Mouse (Mus musculus): ENCODE results near the gene Elp4. TPM values are rescaled to one million over a fixed set of nuclear protein-coding genes. Genes with fewer than 3 reads are reported as not detected.

The Elp4 gene
- 5.0 and 7.1 TPM in 2 replicates for polyA plus RNA-seq (2012)

DNA sequence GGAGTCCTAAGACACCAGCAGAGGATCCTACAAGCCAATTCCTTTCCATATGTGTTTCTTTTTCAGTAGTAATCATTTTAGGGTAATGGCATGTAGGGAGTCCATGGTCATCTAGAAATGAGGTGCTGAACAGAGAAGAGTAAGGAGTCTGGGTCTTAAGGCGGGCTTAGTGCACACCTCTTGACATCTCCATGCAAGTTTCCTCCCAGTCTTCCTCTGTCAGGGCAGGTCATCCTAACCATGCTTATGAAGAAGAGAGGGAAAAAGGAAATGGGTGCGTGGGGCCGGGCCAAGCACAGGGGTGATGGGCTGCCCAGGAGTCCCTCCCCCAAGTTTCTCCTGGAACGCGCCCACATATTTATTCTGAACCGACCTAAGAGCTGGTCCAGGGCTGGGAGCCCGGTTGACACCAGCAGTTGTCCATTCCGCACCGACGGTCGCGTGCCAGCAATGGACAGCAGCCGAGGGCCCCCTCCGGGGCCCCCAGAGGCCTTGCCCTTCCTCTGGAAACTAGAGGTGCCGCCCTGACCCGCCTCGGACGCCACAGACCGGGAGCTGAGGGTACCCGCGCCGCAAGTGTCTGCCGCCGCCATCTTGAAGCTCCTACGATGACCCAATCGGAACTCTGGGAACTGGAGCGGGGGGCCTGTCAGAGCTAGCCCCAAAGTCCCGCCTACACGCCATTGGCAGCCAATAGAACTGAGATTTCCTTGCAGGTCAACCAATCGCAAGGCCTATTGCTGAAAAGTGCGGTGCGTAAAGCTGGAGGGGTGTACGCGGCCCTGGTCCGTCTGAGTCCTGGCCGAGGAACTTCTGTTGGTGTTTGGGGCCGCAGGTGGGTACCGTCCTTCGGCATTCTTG lies at the start of gene Elp4, which contains the start of gene Immp1l:
Gene Elp4 (minus strand): TSS at position 669 of the 861 bp plus-strand sequence.
Gene Immp1l (plus strand): TSS at position 743 of the 861 bp plus-strand sequence.
- TF ChIP-seq GATA1 (IDR thresholded peaks at IDR 0.05; ENCODE audit: low read length) = no peak

DNA sequence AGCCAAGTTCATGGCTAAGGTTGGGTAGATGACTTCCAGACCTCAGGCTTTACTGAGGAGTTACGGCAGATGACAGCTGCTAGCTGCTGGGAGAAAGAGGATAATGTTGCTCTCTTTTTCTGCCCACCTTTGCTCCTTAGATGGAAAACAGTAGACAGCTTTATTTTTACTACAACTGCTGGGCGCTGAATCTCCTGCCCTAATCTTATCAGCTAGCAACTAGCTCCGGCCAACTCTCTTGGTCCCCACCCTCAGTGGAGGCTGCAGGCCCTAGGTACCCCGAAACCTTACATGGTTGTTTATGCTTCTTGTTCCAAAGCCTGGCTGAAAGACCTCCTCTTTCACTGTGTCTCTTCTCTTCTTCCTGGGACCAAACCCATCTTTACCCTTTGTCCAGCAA lies 49.5 kb upstream of the Elp4 start:
- no peak for TF ChIP-seq GATA1 (IDR thresholded peaks at IDR 0.05; ENCODE audit: low read length)

DNA sequence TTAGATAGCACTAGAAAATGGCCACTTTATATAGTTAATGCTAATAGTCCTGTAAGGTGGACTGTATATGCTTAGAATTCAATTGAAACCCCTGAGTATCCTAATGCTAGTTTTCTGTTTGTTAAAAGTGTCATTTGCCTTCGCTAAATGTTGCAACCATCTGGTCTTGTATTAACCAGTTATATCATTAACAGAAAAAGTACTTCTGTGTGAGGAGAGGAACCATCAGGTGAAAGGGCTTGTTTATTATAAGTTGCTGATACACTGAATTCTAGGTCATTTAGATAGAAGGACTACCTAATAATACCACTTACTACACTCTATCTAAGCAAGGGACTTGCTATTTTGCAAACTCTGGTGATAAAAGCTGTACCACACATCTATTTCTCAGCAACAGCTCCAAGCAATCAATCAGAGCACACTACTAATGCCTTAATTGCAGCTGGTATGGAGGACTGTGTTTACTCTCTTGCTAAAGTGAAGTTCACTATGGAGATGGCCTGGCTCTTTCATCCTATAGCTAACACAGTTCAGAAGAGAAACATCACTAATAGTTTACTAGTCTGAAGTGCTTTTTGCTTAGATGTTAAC lies 47.1 kb upstream of the Elp4 start:
- TF ChIP-seq GATA1 (IDR thresholded peaks at IDR 0.05; ENCODE audit: low read length) = no peak

DNA sequence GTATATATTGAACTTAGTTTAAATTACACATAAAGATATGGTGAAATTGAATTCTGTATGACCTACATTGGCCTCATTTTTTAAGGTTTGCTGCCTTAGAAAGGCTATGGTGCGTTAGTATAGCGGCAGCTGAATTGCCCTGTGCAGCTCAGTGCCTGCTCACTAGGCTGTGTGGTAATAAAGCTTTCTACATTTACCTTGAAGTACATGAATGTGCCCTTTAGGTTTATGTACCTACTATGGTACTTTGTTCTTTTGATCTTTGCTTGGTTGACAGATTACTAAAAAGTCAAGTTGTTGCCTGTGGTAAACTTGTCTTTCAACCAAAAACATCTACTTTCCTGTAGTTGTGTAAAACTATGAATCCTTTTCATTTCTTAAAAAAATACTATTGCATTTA lies 45.8 kb upstream of the Elp4 start:
- TF ChIP-seq GATA1 (IDR thresholded peaks at IDR 0.05; ENCODE audit: low read length) = no peak

DNA sequence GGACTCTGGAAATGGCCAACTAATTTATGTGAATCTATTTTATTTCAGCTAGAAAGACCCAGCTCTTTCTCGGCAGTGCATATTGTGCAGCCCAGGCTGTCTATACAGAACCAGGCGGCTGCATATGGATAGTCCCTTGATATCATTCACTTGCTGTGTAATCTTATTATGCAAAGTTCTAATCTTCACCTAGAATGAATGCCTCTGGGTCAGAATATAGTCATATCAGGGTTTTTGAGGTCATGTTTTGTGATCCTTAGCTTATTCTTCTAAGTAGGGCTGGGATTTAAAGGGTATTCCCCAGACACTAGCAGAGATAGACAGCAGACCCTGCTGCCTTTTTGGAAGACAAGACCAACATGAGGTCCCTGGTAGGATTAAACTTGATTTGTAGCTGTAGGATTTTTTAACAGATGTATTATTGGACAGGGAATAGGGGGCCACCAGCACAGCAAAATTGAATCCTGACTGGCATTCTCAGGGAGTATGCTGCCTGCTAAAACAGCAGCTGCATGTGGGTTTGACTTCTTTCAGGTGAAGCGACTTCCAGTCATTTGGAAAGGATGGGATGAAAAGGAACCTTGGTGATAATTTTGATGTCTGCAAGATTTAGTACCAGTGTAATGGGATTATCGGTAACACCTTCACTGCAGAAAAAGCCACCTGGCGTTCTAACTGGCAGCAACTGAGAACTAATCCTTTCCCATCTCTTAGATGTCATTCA lies 13.4 kb upstream of the Elp4 start:
- TF ChIP-seq GATA1 (IDR thresholded peaks at IDR 0.05; ENCODE audit: low read length) = no peak

DNA sequence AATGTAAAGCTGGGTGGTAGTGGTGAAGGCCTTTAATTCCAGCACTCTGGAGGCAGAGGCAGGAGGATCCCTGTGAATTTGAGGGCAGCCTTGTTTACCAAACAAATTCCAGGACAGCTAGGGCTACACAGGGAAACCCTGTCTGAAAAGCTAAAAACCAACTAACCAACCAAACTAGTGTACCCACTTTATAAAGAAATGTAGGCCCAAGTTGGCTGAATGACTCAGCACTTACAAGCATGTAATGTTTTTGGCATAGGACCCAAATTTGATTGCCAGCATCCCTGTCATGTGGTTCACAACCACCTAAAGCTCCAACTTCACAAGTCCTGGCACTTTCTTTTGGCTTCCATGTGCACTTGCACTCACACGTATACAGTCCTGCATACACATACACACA lies 12.3 kb upstream of the Elp4 start:
- no peak for TF ChIP-seq GATA1 (IDR thresholded peaks at IDR 0.05; ENCODE audit: low read length)

DNA sequence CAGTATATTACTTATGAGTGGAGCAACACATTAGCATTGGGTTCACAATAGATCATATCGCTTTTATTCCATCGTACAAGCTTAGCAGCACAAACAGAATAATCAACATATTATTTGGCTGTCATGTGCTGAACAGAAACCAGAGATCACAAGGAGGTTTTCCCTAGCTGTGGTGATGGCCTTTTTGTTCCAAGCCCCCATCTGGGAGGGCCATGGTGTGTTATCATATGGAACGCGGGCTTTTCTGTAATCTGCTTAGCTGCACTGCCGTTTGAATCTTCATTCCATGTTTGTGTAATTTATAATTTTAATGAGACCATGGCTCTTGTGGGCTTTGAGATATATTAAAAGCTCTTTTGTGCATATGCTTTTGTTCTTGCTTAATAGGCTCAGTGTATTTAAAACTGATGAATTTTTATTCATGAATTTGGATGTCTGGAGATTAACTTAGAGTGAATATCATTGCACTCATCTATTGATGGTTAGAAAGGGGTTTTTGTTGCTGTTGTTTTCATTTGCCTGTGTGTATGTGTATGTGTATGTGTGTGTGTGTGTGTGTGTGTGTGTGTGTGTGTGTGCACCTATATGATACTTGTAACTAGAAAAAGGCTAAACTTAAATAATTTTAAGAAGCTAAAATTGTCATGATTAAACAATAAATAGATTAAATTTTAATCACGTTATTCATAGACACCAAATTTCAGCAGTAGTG lies 9.4 kb upstream of the Elp4 start:
- no peak for TF ChIP-seq GATA1 (IDR thresholded peaks at IDR 0.05; ENCODE audit: low read length)

DNA sequence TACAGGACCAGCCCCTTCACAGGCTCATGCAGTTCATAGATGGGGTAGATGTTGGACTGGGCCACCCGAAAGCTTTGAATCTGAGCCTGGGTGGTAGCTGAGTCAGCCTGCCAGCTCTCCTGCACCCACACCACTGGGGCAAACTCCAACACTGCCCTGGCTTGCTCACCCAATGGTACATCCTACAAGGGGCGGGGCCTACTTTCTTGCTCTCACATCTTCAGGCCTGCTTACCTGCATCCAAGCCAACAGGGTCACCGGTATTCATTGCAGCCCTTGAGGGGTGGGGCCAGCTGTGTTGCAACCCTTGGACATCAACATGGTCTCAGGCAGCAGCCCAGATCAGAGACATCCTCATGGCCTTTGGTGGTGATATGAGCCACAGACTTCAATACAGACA lies 6.2 kb upstream of the Elp4 start:
- TF ChIP-seq GATA1 (IDR thresholded peaks at IDR 0.05; ENCODE audit: low read length) = no peak

DNA sequence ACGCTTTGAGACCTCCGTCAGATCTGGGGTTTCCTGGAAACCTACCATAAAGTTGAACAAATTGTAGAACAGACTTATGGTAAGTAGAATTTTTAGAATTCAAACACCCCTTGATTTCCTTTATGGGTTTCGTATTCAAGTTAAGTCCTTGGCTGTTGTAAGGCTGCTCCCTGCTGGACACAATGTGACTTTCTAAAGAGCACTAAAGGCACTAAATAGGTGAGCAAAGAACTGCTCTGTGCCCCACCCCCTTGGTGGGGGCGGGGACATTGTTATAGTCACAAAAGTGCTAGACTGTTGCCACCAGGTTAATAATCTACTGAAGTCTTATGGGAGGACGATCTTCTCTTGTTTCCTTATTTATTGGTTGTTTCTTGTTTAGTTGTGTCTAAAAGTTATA lies 4.0 kb upstream of the Elp4 start:
- TF ChIP-seq GATA1 (IDR thresholded peaks at IDR 0.05; ENCODE audit: low read length) = no peak

DNA sequence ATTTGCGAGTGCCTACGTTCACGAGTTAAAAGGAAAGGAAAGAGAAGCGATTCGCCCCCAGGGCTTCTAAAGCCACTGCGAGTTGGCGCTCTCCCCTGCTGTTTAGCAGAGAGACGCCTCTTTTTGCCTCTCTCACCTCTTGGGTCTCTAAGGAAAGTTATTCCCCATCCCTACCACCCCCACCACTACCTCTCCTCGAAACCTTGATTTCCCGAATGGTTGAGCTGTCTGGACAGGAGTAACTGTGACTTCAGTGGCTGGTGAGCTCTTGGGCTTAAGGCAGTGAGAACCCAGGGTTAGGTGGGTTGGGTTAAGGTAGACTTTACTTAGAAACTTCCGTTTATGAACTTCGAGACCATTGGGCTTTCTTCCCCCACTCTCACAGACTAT lies 388 bp upstream of the Elp4 start:
- no peak for TF ChIP-seq GATA1 (IDR thresholded peaks at IDR 0.05; ENCODE audit: low read length)

DNA sequence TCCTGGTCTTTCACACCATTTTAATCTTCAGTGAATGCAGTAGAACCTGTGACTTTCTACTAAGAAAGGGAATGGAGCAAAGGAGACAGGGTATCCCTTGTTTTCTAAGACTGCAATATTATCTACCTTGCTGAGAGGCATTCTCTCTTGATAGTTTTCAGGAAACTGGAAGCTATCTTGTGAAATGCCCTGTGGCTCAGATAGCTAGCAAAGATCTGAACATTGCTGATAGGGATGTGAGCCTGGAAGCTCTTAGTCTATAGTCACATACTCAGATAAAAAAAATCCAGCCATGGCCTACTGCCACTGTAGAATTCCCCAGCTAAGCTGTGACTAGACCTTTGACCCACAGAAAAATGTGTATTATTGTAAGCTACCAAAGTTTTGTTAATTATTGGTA lies 13.5 kb downstream of the Elp4 start:
- no peak for TF ChIP-seq GATA1 (IDR thresholded peaks at IDR 0.05; ENCODE audit: low read length)

DNA sequence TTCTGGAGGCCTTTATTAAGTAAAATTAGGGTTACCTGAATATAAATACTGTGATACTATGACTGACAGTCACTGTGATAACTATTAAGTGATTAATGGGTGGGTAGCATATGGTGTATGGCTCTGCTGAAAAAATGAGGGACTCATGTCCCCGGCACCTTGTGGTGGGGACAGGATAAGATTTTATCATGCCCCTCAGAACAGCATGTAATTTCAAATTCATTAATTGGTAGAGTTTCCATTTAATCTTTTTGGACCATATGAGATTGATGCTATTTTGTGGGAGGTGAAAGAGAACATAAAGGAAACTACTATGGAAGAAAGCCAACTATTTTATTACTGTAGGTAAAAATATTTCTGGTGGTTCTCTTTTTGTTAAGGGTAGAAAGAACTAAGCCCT lies 31.0 kb downstream of the Elp4 start:
- no peak for TF ChIP-seq GATA1 (IDR thresholded peaks at IDR 0.05; ENCODE audit: low read length)

DNA sequence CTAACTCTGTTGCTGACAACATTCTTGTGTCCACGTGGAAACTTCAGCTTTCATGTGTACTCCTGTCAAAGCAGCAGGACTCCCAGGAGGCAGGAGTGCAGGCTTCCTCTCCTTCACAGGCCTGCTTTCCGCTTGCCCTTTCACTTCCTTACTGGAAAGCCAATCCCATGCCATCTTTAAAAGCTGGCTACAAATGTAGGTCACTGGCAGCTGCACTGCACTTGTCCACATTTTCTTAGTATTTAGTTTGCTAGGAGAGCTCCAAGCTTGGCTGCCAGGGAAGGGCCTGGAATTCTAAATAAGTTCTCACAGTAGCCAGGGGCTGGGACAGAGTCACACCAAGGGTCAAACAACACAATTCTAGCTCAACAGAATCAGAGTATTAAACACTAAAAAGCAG lies 49.6 kb downstream of the Elp4 start:
- TF ChIP-seq GATA1 (IDR thresholded peaks at IDR 0.05; ENCODE audit: low read length) = no peak

DNA sequence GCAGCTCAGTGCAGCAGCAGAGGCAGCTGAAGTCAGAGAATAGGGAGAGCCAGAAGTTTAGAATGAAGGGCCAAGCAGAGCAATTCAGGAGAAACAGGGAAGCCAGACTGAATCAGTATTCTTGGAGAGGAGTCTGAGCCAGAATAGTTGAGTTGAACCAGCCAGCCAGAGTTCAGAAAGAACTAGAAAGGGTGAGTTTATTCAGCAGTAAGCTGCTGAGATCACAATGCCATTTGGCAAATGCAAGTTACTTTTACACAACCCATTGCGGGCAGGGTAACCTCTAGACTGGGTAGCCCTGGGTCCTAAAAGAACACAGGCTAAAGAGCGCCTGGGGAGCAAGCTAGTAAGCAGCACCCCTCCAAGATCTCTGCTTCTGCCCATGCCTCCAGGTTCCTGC lies 51.4 kb downstream of the Elp4 start:
- no peak for TF ChIP-seq GATA1 (IDR thresholded peaks at IDR 0.05; ENCODE audit: low read length)

DNA sequence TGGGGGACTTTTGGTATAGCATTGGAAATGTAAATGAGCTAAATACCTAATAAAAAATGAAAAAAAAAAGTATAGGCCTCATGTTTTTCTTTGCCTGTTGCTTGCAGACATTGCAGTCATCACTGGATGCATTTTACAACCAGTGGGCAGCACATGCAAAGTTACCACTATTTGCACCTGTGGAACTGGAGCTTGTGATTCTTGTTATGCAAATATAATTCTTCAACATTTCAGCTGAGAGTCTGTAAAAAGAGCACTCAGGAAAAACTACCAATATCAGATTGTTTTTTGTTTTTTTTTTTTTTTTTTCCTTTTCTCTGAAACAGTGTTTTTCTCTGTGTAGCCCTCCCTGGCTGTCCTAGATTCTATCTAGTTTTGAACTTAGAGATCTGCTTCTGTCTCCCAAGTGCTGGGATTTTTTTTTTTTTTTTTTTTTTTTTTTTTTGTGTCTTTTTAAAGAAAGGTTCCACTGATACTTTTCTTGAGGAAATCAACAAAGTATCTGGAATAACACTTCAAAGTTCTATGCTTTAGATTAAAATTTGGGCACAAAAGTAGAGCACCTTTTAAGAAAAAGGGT lies 52.6 kb downstream of the Elp4 start:
- no peak for TF ChIP-seq GATA1 (IDR thresholded peaks at IDR 0.05; ENCODE audit: low read length)
